Mouse (Mus musculus): ENCODE measurements around the gene Vmn1r184.
"Not testable (repeated sequence)": the region's sequence is repeated elsewhere in the genome, so short reads cannot be mapped to it uniquely, and the experiment has no call there.

Vmn1r184 gene

DNA sequence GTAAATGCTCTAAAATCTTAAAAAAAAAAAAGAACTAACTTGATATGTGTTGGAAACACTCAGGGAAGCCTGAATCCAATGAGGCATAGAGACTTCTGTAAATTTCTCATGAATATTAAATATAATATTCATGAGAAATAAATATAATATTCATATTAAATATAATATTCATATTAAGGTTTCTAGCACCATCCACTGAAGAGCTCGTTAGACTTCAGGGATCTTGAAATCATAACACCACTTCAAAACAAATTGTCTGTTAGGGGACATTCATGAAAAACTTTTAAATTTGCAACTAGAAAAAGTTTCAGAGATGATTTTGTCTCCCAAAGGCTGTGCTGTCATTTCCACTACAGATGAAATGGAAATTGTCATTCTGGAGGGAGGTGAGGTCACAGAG, at the start of gene Vmn1r184:
Gene Vmn1r184, plus strand, starts transcription at position 301 of the 400 bp plus-strand sequence.
- not testable (repeated sequence) for DNase-seq (ENCODE audit: low spot score)

- DNase-seq (ENCODE audit: low spot score), result not testable (repeated sequence)
Observed at GRCm38 (mm10) chr7:26303429-26304166, 43.5 kb downstream of the Vmn1r184 start.

- not testable (repeated sequence) for DNase-seq (ENCODE audit: low spot score)
Observed at GRCm38 (mm10) chr7:26306926-26307325, 46.8 kb downstream of the Vmn1r184 start, which contains the start of gene Cyp2a4. Gene Cyp2a4 (plus strand): TSS chr7:26307169.

GRCm38 (mm10) chr7:26311786-26312185, 51.7 kb downstream of the Vmn1r184 start:
- DNase-seq (ENCODE audit: low spot score), result not testable (repeated sequence)

- DNase-seq (ENCODE audit: low spot score), result not testable (repeated sequence)
Observed at GRCm38 (mm10) chr7:26315194-26315593, 55.1 kb downstream of the Vmn1r184 start.

DNA sequence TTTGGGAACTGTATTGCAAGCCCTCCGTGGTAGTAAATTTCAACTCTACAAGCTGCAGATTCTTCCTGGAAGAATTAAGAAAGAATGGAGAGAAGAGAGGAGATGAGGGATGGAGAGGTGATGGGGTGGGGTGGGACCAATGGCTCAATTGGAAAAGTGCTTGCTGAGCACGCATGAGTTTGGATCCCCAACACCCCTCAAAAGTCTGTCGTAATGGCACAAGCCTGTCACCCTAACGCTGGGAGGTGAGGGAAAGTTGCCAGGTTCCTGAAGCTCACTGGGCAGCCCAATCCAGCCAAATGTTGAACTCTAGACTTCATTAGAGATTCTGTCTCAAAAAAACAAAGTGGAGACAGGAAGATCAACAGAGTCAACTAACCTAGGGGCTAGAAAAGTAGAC, 55.7 kb downstream of the Vmn1r184 start:
- not testable (repeated sequence) for DNase-seq (ENCODE audit: low spot score)

Data from T-cell, adult 2 months (primary cell).